Mouse (Mus musculus) lung, adult 2 months (tissue): Measurements from ENCODE around the gene Crhbp.

ENCODE experiments used
- CTCF ChIP-seq: fragments of 200-500 bp; IDR thresholded peaks from 2 replicates; pipeline ENCODE4 v1.5.1; 2011; ENCODE audit warnings: mild to moderate bottlenecking, low read length, control low read depth; ENCODE audit not compliant: insufficient read depth
- POLR2A ChIP-seq: fragments of 200-500 bp; IDR thresholded peaks from 2 replicates; pipeline ENCODE4 v1.6.1; 2011; ENCODE audit warnings: low read depth, mild to moderate bottlenecking, control low read depth, low read length, borderline replicate concordance; ENCODE audit errors: extremely low read depth

GRCm38 (mm10) chr13:95419204-95419749 lies 25.4 kb downstream of the Crhbp start:
- no peak for TF ChIP-seq POLR2A
- TF ChIP-seq CTCF = no peak
